Comparison of ENCODE assay signal across 22 mouse cellular contexts in the genomic region with DNA sequence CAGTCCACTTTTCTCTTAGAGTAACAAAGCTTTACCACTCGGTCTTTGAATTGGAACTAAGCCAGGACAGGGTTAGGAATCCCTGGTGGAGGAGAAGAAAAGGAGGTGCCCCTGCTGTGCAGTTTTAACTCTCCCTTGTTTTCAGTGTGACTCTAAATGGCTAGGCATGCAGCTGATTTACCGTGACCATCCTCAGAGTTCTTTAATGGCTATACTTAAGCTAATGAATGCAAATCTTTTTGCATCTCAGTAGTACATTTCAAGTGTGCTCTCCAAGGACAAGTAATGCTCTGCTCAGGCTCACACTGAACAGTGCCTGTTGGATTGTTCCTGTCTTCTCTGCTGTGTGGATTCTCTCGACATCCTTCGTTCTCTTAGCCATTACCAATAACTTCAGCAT. TPM values are rescaled to one million over a fixed set of nuclear protein-coding genes. Genes with fewer than 3 reads are reported as not detected.
DNase-seq lines count a peak whose midpoint lies in the region; ATAC-seq lines count a peak whose summit lies in the region.
"Had no signal": no experiment of that assay in that cellular context is flagged by ENCODE, and none has a peak within 500 bp of the region (broad histone marks: within the 10 kb centered on the region; RNA-seq: fewer than 3 reads in every experiment).

No protein-coding gene starts in this region.

- no peak overlapping the region for H3K27ac ChIP-seq in forebrain, embryonic 12.5 days
- no peak overlapping the region for H3K27ac ChIP-seq in forebrain, embryonic 15.5 days (replicated peaks)
- H3K27ac ChIP-seq in hindbrain, embryonic 11.5 days (ENCODE audit: low read depth, low read length): no peak overlapping the region
- H3K27ac ChIP-seq in midbrain, embryonic 12.5 days (replicated peaks): no peak overlapping the region
- H3K27ac ChIP-seq: limb, embryonic 10.5 days; liver, embryonic 13.5 days had no signal

- H3K4me1 ChIP-seq in forebrain, embryonic 12.5 days: peaks cover 5% of the 10 kb centered on the region
- no peaks in the 10 kb centered on the region for H3K4me1 ChIP-seq in forebrain, embryonic 15.5 days
- no peaks in the 10 kb centered on the region for H3K4me1 ChIP-seq in hindbrain, embryonic 11.5 days (replicated peaks; ENCODE audit: control insufficient read depth, insufficient read depth, low read length)
- H3K4me1 ChIP-seq in midbrain, embryonic 12.5 days: peaks cover 8% of the 10 kb centered on the region
- H3K4me1 ChIP-seq: limb, embryonic 10.5 days; liver, embryonic 13.5 days had no signal

- DNase-seq in hindbrain, embryonic 11.5 days (ENCODE audit: low spot score): peak; percentile 6
- DNase-seq in left cerebral cortex, postnatal 36 days (ENCODE audit: low spot score in 2 of 2): no peak
- no peak for DNase-seq in frontal cortex, postnatal 25 days (ENCODE audit: low spot score in 2 of 2)
- DNase-seq in kidney, adult 9 months: no peak
- DNase-seq: adrenal gland, postnatal 25 days; cerebellum, adult 11 months; gastrocnemius, postnatal 10 days; heart, postnatal 36 days; kidney, adult 11 months; kidney, postnatal 36 days; layer of hippocampus, postnatal 36 days; liver, embryonic 13.5 days; right cerebral cortex, postnatal 14 days; thymus, adult 2 months had no signal

- H3K9ac ChIP-seq in forebrain, embryonic 12.5 days: no peak overlapping the region
- no peak overlapping the region for H3K9ac ChIP-seq in forebrain, embryonic 15.5 days (replicated peaks)
- H3K9ac ChIP-seq in hindbrain, embryonic 11.5 days (ENCODE audit: low read depth, low read length): no peak overlapping the region
- H3K9ac ChIP-seq in midbrain, embryonic 12.5 days (replicated peaks): no peak overlapping the region
- H3K9ac ChIP-seq: liver, embryonic 13.5 days had no signal

- no peak overlapping the region for H3K4me2 ChIP-seq in forebrain, embryonic 12.5 days
- no peak overlapping the region for H3K4me2 ChIP-seq in forebrain, embryonic 15.5 days (replicated peaks)
- no peak overlapping the region for H3K4me2 ChIP-seq in hindbrain, embryonic 11.5 days (replicated peaks; ENCODE audit: low read depth, low read length)
- no peak overlapping the region for H3K4me2 ChIP-seq in midbrain, embryonic 12.5 days (replicated peaks)
- H3K4me2 ChIP-seq: heart, embryonic 11.5 days; liver, embryonic 13.5 days had no signal

- ATAC-seq in forebrain, embryonic 12.5 days (ENCODE audit: low FRiP score): peak; percentile 60; the same call in 1 of the 2 replicates
- ATAC-seq in forebrain, embryonic 15.5 days (replicated peaks): no peak
- ATAC-seq in hindbrain, embryonic 11.5 days (ENCODE audit: low FRiP score): peak; percentile 87
- ATAC-seq in midbrain, embryonic 12.5 days (ENCODE audit: low FRiP score, low read depth): peak; percentile 93
- no peak for ATAC-seq in activated CD4-positive, CD25-positive, alpha-beta regulatory T cell, adult 4 months
- ATAC-seq: lung, postnatal 0 days had no signal

- intact Hi-C loops in left cerebral cortex, postnatal 36 days (cut with DNase I): no loop called here

- H3K9me3 ChIP-seq in forebrain, embryonic 12.5 days: no peaks in the 10 kb centered on the region
- H3K9me3 ChIP-seq in forebrain, embryonic 15.5 days: no peaks in the 10 kb centered on the region
- H3K9me3 ChIP-seq in hindbrain, embryonic 11.5 days (ENCODE audit: control insufficient read depth, low read length): no peaks in the 10 kb centered on the region
- H3K9me3 ChIP-seq in midbrain, embryonic 12.5 days: no peaks in the 10 kb centered on the region
- H3K9me3 ChIP-seq: limb, embryonic 10.5 days; liver, embryonic 13.5 days had no signal

- peaks cover 11% of the 10 kb centered on the region for H3K27me3 ChIP-seq in forebrain, embryonic 12.5 days
- H3K27me3 ChIP-seq in forebrain, embryonic 15.5 days: no peaks in the 10 kb centered on the region
- no peaks in the 10 kb centered on the region for H3K27me3 ChIP-seq in hindbrain, embryonic 11.5 days (ENCODE audit: control insufficient read depth, insufficient read depth, low read length)
- H3K27me3 ChIP-seq in midbrain, embryonic 12.5 days: no peaks in the 10 kb centered on the region
- H3K27me3 ChIP-seq: liver, embryonic 13.5 days had no signal

- WGBS in forebrain, embryonic 12.5 days: 10% methylated on average over 4 of the region's 4 CpGs
- 13% methylated on average over 4 of the region's 4 CpGs for WGBS in forebrain, embryonic 15.5 days
- 21% methylated on average over 4 of the region's 4 CpGs for WGBS in hindbrain, embryonic 11.5 days
- WGBS in midbrain, embryonic 12.5 days: 12% methylated on average over 4 of the region's 4 CpGs

- H3K4me3 ChIP-seq in forebrain, embryonic 12.5 days (replicated peaks): no peak overlapping the region
- no peak overlapping the region for H3K4me3 ChIP-seq in forebrain, embryonic 15.5 days
- no peak overlapping the region for H3K4me3 ChIP-seq in hindbrain, embryonic 11.5 days (ENCODE audit: low read depth, low read length)
- no peak overlapping the region for H3K4me3 ChIP-seq in midbrain, embryonic 12.5 days
- H3K4me3 ChIP-seq: limb, embryonic 10.5 days; liver, embryonic 13.5 days had no signal

- H3K36me3 ChIP-seq in forebrain, embryonic 12.5 days (replicated peaks): no peaks in the 10 kb centered on the region
- H3K36me3 ChIP-seq in forebrain, embryonic 15.5 days: no peaks in the 10 kb centered on the region
- no peaks in the 10 kb centered on the region for H3K36me3 ChIP-seq in hindbrain, embryonic 11.5 days (ENCODE audit: control insufficient read depth, insufficient read depth, low read length)
- no peaks in the 10 kb centered on the region for H3K36me3 ChIP-seq in midbrain, embryonic 12.5 days
- H3K36me3 ChIP-seq: liver, embryonic 13.5 days had no signal

RNA-seq across cellular contexts. Expression of a gene that starts 19.2 kb away (rescaled TPM):
- polyA plus RNA-seq in forebrain, embryonic 12.5 days (2016; fragmentation: Nextera tagmentation; extraction: Ambion mirVana): not detected in 2 replicates
- not detected in 2 replicates for polyA plus RNA-seq in forebrain, embryonic 15.5 days (2015; fragmentation: Nextera tagmentation; extraction: Ambion mirVana)
- not detected in 2 replicates for polyA plus RNA-seq in hindbrain, embryonic 11.5 days (2014; fragmentation: Nextera tagmentation; extraction: Ambion mirVana)
- not detected in 2 replicates for polyA plus RNA-seq in midbrain, embryonic 12.5 days (2016; fragmentation: Nextera tagmentation; extraction: Ambion mirVana)
- total RNA-seq in left cerebral cortex, postnatal 36 days (2021): not detected
- polyA plus RNA-seq in activated CD4-positive, CD25-positive, alpha-beta regulatory T cell, adult 4 months (2017; shearing (Covaris generic)): not detected
- total RNA-seq: adrenal gland, postnatal 25 days; gastrocnemius, postnatal 10 days; heart, postnatal 36 days; layer of hippocampus, postnatal 36 days had no signal
- polyA plus RNA-seq: cortical plate, adult 2 months; heart, embryonic 11.5 days; limb, embryonic 10.5 days; liver, embryonic 13.5 days; lung, postnatal 0 days; thymus, adult 2 months had no signal

Comparison
In these comparisons a context has a peak if more than half of its experiments do, and no peak if none do; other contexts are left out.
1. ATAC-seq: peak in forebrain, embryonic 12.5 days (single experiment), hindbrain, embryonic 11.5 days (single experiment) and midbrain, embryonic 12.5 days (single experiment); none in forebrain, embryonic 15.5 days (single experiment) and activated CD4-positive, CD25-positive, alpha-beta regulatory T cell, adult 4 months (single experiment).